Mouse (Mus musculus) CH12F3 (cell line): ENCODE results near the gene Cep128.
"Not testable (repeated sequence)": the region's sequence is repeated elsewhere in the genome, so short reads cannot be mapped to it uniquely, and the experiment has no call there.

Experiments used
- in situ Hi-C: fragments of 300-500 bp; cut with MboI; formaldehyde crosslinking; loops from 2 replicates; pipeline ENCODE4 v1.14.3; 2020; ENCODE audit warnings: low sequenced_read_pairs

Gene Cep128

GRCm38 (mm10) chr12:91384281-91385017 lies at the start of gene Cep128, which contains the start of gene Tshr:
TSS of gene Cep128 (minus strand) at chr12:91384409.
TSS of gene Tshr (plus strand) at chr12:91384563.
- in situ Hi-C loops, result no loop called here

GRCm38 (mm10) chr12:91427129-91427528 lies 42.9 kb upstream of the Cep128 start:
- in situ Hi-C loops, result no loop called here

GRCm38 (mm10) chr12:91426499-91426898 lies 42.3 kb upstream of the Cep128 start:
- in situ Hi-C loops, result no loop called here

- in situ Hi-C loops, result loop anchor here (25.0 kb wide), 1 partner anchor 364 kb away; the partner anchor contains the start of gene Ston2
Measured at GRCm38 (mm10) chr12:91423125-91423820, 39.1 kb upstream of the Cep128 start.

GRCm38 (mm10) chr12:91421272-91421671 lies 37.1 kb upstream of the Cep128 start:
- in situ Hi-C loops, result loop anchor here (25.0 kb wide), 1 partner anchor 366 kb away; the partner anchor contains the start of gene Ston2

GRCm38 (mm10) chr12:91418791-91419190 lies 34.6 kb upstream of the Cep128 start:
- in situ Hi-C loops, result loop anchor here (25.0 kb wide), 1 partner anchor 369 kb away; the partner anchor contains the start of gene Ston2

- in situ Hi-C loops, result loop anchor here (25.0 kb wide), 1 partner anchor 370 kb away; the partner anchor contains the start of gene Ston2
Measured at GRCm38 (mm10) chr12:91416828-91417227, 32.6 kb upstream of the Cep128 start.

- in situ Hi-C loops, result loop anchor here (25.0 kb wide), 1 partner anchor 372 kb away; the partner anchor contains the start of gene Ston2
Measured at GRCm38 (mm10) chr12:91415112-91415511, 30.9 kb upstream of the Cep128 start.

- in situ Hi-C loops, result loop anchor here (25.0 kb wide), 1 partner anchor 375 kb away; the partner anchor contains the start of gene Ston2
Measured at GRCm38 (mm10) chr12:91412461-91413182, 28.4 kb upstream of the Cep128 start.

GRCm38 (mm10) chr12:91410306-91410705 lies 26.1 kb upstream of the Cep128 start:
- in situ Hi-C loops, result loop anchor here (25.0 kb wide), 1 partner anchor 377 kb away; the partner anchor contains the start of gene Ston2

- in situ Hi-C loops, result loop anchor here (25.0 kb wide), 1 partner anchor 386 kb away; the partner anchor contains the start of gene Ston2
Measured at GRCm38 (mm10) chr12:91401049-91401352, 16.8 kb upstream of the Cep128 start.

- in situ Hi-C loops, result loop anchor here (25.0 kb wide), 1 partner anchor 387 kb away; the partner anchor contains the start of gene Ston2
Measured at GRCm38 (mm10) chr12:91400232-91401048, 16.2 kb upstream of the Cep128 start.

- in situ Hi-C loops, result no loop called here
Measured at GRCm38 (mm10) chr12:91383516-91384264, 519 bp downstream of the Cep128 start.

GRCm38 (mm10) chr12:91369173-91369572 lies 15.0 kb downstream of the Cep128 start:
- in situ Hi-C loops, result no loop called here

- in situ Hi-C loops, result no loop called here
Measured at GRCm38 (mm10) chr12:91353783-91354182, 30.4 kb downstream of the Cep128 start.

GRCm38 (mm10) chr12:91338656-91339055 lies 45.6 kb downstream of the Cep128 start:
- in situ Hi-C loops, result not testable (repeated sequence)

- in situ Hi-C loops, result no loop called here
Measured at GRCm38 (mm10) chr12:91327527-91327926, 56.7 kb downstream of the Cep128 start.

- in situ Hi-C loops, result no loop called here
Measured at GRCm38 (mm10) chr12:91326104-91326503, 58.1 kb downstream of the Cep128 start.

GRCm38 (mm10) chr12:91315026-91315425 lies 69.2 kb downstream of the Cep128 start:
- in situ Hi-C loops, result loop anchor here (5.0 to 25.0 kb wide), 4 partner anchors 328 to 1828 kb away; no protein-coding TSS in a partner anchor
